Mouse (Mus musculus): ENCODE results near the gene Gm26741. TPM values are rescaled to one million over a fixed set of nuclear protein-coding genes. Genes with fewer than 3 reads are reported as not detected.

Gm26741 gene
- not detected for total RNA-seq (2023)

GRCm38 (mm10) chr10:52358467-52358866 lies at the start of gene Gm26741:
TSS of gene Gm26741 (plus strand) at chr10:52358767.

GRCm38 (mm10) chr10:52381845-52382591 lies 23.5 kb downstream of the Gm26741 start, which contains the start of gene Gopc:
TSS of gene Gopc (minus strand) at chr10:52382124.

GRCm38 (mm10) chr10:52388922-52389430 lies 30.4 kb downstream of the Gm26741 start, which contains the start of gene Nepn:
TSS of gene Nepn (plus strand) at chr10:52388972.

Other genes with a start within 250 kb of the Gm26741 start
- gene Ros1, start 163.5 kb upstream of the Gm26741 start, total RNA-seq (2023): not detected
- gene Dcbld1, start 125.1 kb upstream of the Gm26741 start, total RNA-seq (2023): under 1 TPM; 0.48 to 0.77 TPM
- gene Gopc, start 23.4 kb downstream of the Gm26741 start, total RNA-seq (2023): 10 to 100 TPM; 10.1 to 11.2 TPM
- gene Nepn, start 30.2 kb downstream of the Gm26741 start, total RNA-seq (2023): not detected
- 10 to 100 TPM; 16.9 to 18.4 TPM for gene Nus1, start 58.8 kb downstream of the Gm26741 start, total RNA-seq (2023)